ENCODE assay signal across 25 mouse cellular contexts in the genomic region with DNA sequence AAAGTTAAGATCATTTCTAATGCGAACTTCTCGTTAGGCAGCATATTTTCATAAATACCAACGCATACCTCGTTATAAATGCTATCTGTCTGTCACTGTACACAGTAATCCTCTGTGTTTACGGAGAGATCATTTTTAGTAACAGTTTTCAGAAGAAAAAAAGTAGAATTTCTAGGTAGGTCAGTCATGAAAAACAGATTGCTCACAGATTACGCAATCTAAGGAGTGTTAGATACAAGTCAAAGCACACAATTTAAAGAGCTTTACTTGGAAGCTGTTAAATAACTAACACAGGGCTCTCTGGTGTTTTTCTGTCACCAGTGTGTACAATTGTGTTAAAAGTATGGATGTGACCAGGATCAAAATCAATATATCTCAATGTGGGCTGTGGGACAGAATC. TPM values are rescaled to one million over a fixed set of nuclear protein-coding genes. Genes with fewer than 3 reads are reported as not detected.
DNase-seq lines count a peak whose midpoint lies in the region; ATAC-seq and TF ChIP-seq lines count a peak whose summit lies in the region.
"Had no signal": no experiment of that assay in that cellular context is flagged by ENCODE, and none has a peak within 500 bp of the region (broad histone marks: within the 10 kb centered on the region; RNA-seq: fewer than 3 reads in every experiment).

No protein-coding gene starts in this region.

- H3K4me1 ChIP-seq in stomach, postnatal 0 days (replicated peaks; ENCODE audit: control insufficient read depth, insufficient read depth), result no peaks in the 10 kb centered on the region
- H3K4me1 ChIP-seq: embryonic facial prominence, embryonic 10.5 days; embryonic facial prominence, embryonic 12.5 days; forebrain, embryonic 13.5 days; forebrain, embryonic 15.5 days had no signal

- 0 out of 2 replicates have a peak overlapping the region, but pooled peaks have one; percentile 9 for H3K27ac ChIP-seq in stomach, postnatal 0 days (replicated peaks)
- H3K27ac ChIP-seq: embryonic facial prominence, embryonic 10.5 days; embryonic facial prominence, embryonic 12.5 days; forebrain, embryonic 13.5 days; forebrain, embryonic 15.5 days had no signal

- H3K9me3 ChIP-seq in stomach, postnatal 0 days (ENCODE audit: control insufficient read depth, low read length), result no peaks in the 10 kb centered on the region
- H3K9me3 ChIP-seq: embryonic facial prominence, embryonic 10.5 days; embryonic facial prominence, embryonic 12.5 days; forebrain, embryonic 13.5 days; forebrain, embryonic 15.5 days; G1E had no signal

- no peak for TF ChIP-seq CTCF in C2C12 (IDR thresholded peaks at IDR 0.05; ENCODE audit: control insufficient read depth, insufficient read depth, insufficient read length)
- no peak for TF ChIP-seq CTCF in stomach, postnatal 0 days (IDR thresholded peaks at IDR 0.05; ENCODE audit: low read depth)

- 55% methylated on average over 6 of the region's 6 CpGs for WGBS in stomach, postnatal 0 days

- intact Hi-C loops in heart, postnatal 36 days (cut with DNase I), result no loop called here

- no peak overlapping the region for H3K9ac ChIP-seq in stomach, postnatal 0 days (ENCODE audit: low read length)
- H3K9ac ChIP-seq: embryonic facial prominence, embryonic 12.5 days; forebrain, embryonic 13.5 days; forebrain, embryonic 15.5 days; forebrain, postnatal 0 days had no signal

- H3K4me2 ChIP-seq in stomach, postnatal 0 days (replicated peaks; ENCODE audit: low read depth), result no peak overlapping the region
- H3K4me2 ChIP-seq: embryonic facial prominence, embryonic 12.5 days; forebrain, embryonic 13.5 days; forebrain, embryonic 15.5 days had no signal

- peaks cover 44% of the 10 kb centered on the region for H3K36me3 ChIP-seq in C2C12 (ENCODE audit: control insufficient read depth, insufficient read depth)
- no peaks in the 10 kb centered on the region for H3K36me3 ChIP-seq in stomach, postnatal 0 days (ENCODE audit: control insufficient read depth, insufficient read depth, low read length)
- H3K36me3 ChIP-seq: forebrain, embryonic 15.5 days had no signal

- peak; percentile 31; the same call in 1 of the 2 replicates for ATAC-seq in frontal cortex, adult (ENCODE audit: low TSS enrichment)
- ATAC-seq in stomach, postnatal 0 days (ENCODE audit: low FRiP score, low TSS enrichment), result no peak
- ATAC-seq in CD4-positive, CD25-positive, alpha-beta regulatory T cell, adult 4 months, result no peak
- ATAC-seq: activated CD4-positive, CD25-positive, alpha-beta regulatory T cell, adult 4 months; forebrain, embryonic 13.5 days; forebrain, embryonic 15.5 days; forebrain, postnatal 0 days; Patski had no signal

- no peaks in the 10 kb centered on the region for H3K27me3 ChIP-seq in C2C12 (ENCODE audit: control insufficient read depth, insufficient read depth, insufficient read length)
- no peaks in the 10 kb centered on the region for H3K27me3 ChIP-seq in stomach, postnatal 0 days (ENCODE audit: control insufficient read depth, insufficient read depth, low read length)
- H3K27me3 ChIP-seq: CH12.LX; embryonic facial prominence, embryonic 12.5 days; forebrain, embryonic 13.5 days; forebrain, embryonic 15.5 days; Patski had no signal

- H3K79me3 ChIP-seq in C2C12 (ENCODE audit: low read depth), result no peaks in the 10 kb centered on the region

- H3ac ChIP-seq in C2C12 (ENCODE audit: control insufficient read depth, insufficient read length, low read depth), result no peak overlapping the region

- DNase-seq in frontal cortex, postnatal 14 days (ENCODE audit: low spot score in 2 of 2), result no peak
- DNase-seq in NIH3T3 (ENCODE audit: low read depth), result peak; percentile 20
- no peak for DNase-seq in stomach, postnatal 0 days (ENCODE audit: low spot score)
- DNase-seq in heart, postnatal 36 days, result no peak
- DNase-seq: adrenal gland, adult 8-10 months; adrenal gland, postnatal 14 days; adrenal gland, postnatal 36 days; B cell, adult 2 months; cerebellum, adult 11-12 months; cerebellum, adult 2 months; cerebellum, adult 9-10 months; cerebellum, postnatal 10 days; cerebellum, postnatal 25 days; forebrain, postnatal 0 days had no signal

- no peak for TF ChIP-seq EP300 in stomach, postnatal 0 days (optimal IDR thresholded peaks at IDR 0.05)

- H3K79me2 ChIP-seq in C2C12 (ENCODE audit: control insufficient read depth, insufficient read depth), result no peaks in the 10 kb centered on the region

- no peak overlapping the region for H3K4me3 ChIP-seq in C2C12 (ENCODE audit: insufficient read depth, poor library complexity, severe bottlenecking)
- H3K4me3 ChIP-seq in stomach, postnatal 0 days (ENCODE audit: low read depth, low read length), result no peak overlapping the region
- H3K4me3 ChIP-seq: embryonic facial prominence, embryonic 10.5 days; embryonic facial prominence, embryonic 12.5 days; forebrain, embryonic 13.5 days; forebrain, embryonic 15.5 days had no signal

TF ChIP-seq in C2C12, 6 proteins besides CTCF, POLR2A, EP300 and RAD21:
- TF ChIP-seq USF1 (IDR thresholded peaks at IDR 0.05; ENCODE audit: low read depth), result no peak
- no peak for TF ChIP-seq MAX (IDR thresholded peaks at IDR 0.05)
- TF ChIP-seq FOSL1 (IDR thresholded peaks at IDR 0.05; ENCODE audit: insufficient read depth, low read length, poor library complexity, severe bottlenecking), result no peak
- peak; percentile 72 for TF ChIP-seq CEBPB (IDR thresholded peaks at IDR 0.05; ENCODE audit: low read depth)
- no peak for TF ChIP-seq MYOD1 (IDR thresholded peaks at IDR 0.05; ENCODE audit: control insufficient read depth, insufficient read length, low read depth)

RNA-seq across cellular contexts. Expression of a gene that starts 10.4 kb away (rescaled TPM):
- polyA plus RNA-seq in C2C12 (2012; fragmentation: generic; extraction: Trizol), result 7.2 TPM
- 3.5 and 3.6 TPM in 2 replicates for polyA plus RNA-seq in stomach, postnatal 0 days (2015; fragmentation: Nextera tagmentation; extraction: Ambion mirVana)
- polyA plus RNA-seq in CD4-positive, CD25-positive, alpha-beta regulatory T cell, adult 4 months (2017; shearing (Covaris generic)), result 1 to 10 TPM; 6.9 to 9.9 TPM
- total RNA-seq in heart, postnatal 36 days (2021), result 1 to 10 TPM; 1.8 to 2.2 TPM

RNA-seq across cellular contexts. Expression of a gene that starts 10.5 kb away (rescaled TPM):
- polyA plus RNA-seq in C2C12 (2012; fragmentation: generic; extraction: Trizol), result 5.1 TPM
- 9.2 and 9.4 TPM in 2 replicates for polyA plus RNA-seq in stomach, postnatal 0 days (2015; fragmentation: Nextera tagmentation; extraction: Ambion mirVana)
- 10 to 100 TPM; 31.1 to 40.4 TPM for polyA plus RNA-seq in CD4-positive, CD25-positive, alpha-beta regulatory T cell, adult 4 months (2017; shearing (Covaris generic))
- total RNA-seq in heart, postnatal 36 days (2021), result 1 to 10 TPM; 5.9 to 6.2 TPM

RNA-seq across cellular contexts. Expression of a gene that starts 56.7 kb away (rescaled TPM):
- 47.5 TPM for polyA plus RNA-seq in C2C12 (2012; fragmentation: generic; extraction: Trizol)
- 87.8 and 92.4 TPM in 2 replicates for polyA plus RNA-seq in stomach, postnatal 0 days (2015; fragmentation: Nextera tagmentation; extraction: Ambion mirVana)
- 10 to 100 TPM; 58.8 to 62.8 TPM for polyA plus RNA-seq in CD4-positive, CD25-positive, alpha-beta regulatory T cell, adult 4 months (2017; shearing (Covaris generic))
- 10 to 100 TPM; 15.0 to 16.5 TPM for total RNA-seq in heart, postnatal 36 days (2021)
